Mouse (Mus musculus) C2C12 (cell line): ENCODE measurements around the gene Hdac5. TPM values are rescaled to one million over a fixed set of nuclear protein-coding genes. Genes with fewer than 3 reads are reported as not detected.

Experiments used
- H3K27me3 ChIP-seq: one replicate; pipeline ENCODE4 v1.6.1; 2011; ENCODE audit not compliant: control insufficient read depth, insufficient read depth, insufficient read length
- H3K36me3 ChIP-seq: one replicate; pipeline ENCODE4 v1.6.1; 2011; ENCODE audit not compliant: control insufficient read depth, insufficient read depth
- H3K4me3 ChIP-seq: one replicate; pipeline ENCODE4 v1.5.1; 2011; ENCODE audit warnings: mild to moderate bottlenecking, control low read depth; ENCODE audit not compliant: poor library complexity, insufficient read depth, severe bottlenecking
- H3K79me2 ChIP-seq: one replicate; pipeline ENCODE4 v1.6.1; 2011; ENCODE audit not compliant: control insufficient read depth, insufficient read depth
- H3K79me3 ChIP-seq: one replicate; pipeline ENCODE4 v1.6.1; 2011; ENCODE audit warnings: low read depth, control low read depth
- H3ac ChIP-seq: one replicate; pipeline ENCODE3; 2011; ENCODE audit warnings: low read depth; ENCODE audit not compliant: control insufficient read depth, insufficient read length
- CEBPB ChIP-seq: IDR thresholded peaks from one replicate; pipeline ENCODE4 v1.6.1; 2011; ENCODE audit warnings: low read depth, mild to moderate bottlenecking, control low read depth, moderate library complexity
- CTCF ChIP-seq: IDR thresholded peaks from one replicate; pipeline ENCODE4 v1.5.1; 2011; ENCODE audit not compliant: control insufficient read depth, insufficient read depth, insufficient read length
- FOSL1 ChIP-seq: IDR thresholded peaks from one replicate; pipeline ENCODE4 v1.8.0; 2011; ENCODE audit warnings: mild to moderate bottlenecking, low read length; ENCODE audit not compliant: poor library complexity, insufficient read depth, severe bottlenecking
- MAX ChIP-seq: IDR thresholded peaks from one replicate; pipeline ENCODE4 v1.6.1; 2011; ENCODE audit warnings: mild to moderate bottlenecking, control low read depth
- MYOD1 ChIP-seq: IDR thresholded peaks from one replicate; pipeline ENCODE4 v1.6.1; 2011; ENCODE audit warnings: low read depth; ENCODE audit not compliant: control insufficient read depth, insufficient read length
- MYOG ChIP-seq: IDR thresholded peaks from one replicate; pipeline ENCODE4 v1.6.1; 2011; ENCODE audit not compliant: control insufficient read depth, insufficient read length; ENCODE audit errors: extremely low read depth
- USF1 ChIP-seq: IDR thresholded peaks from one replicate; pipeline ENCODE4 v1.6.1; 2011; ENCODE audit warnings: low read depth, mild to moderate bottlenecking, control low read depth, moderate library complexity
- polyA plus RNA-seq: library from polyadenylated mRNA; unstranded; fragments of >200 nt; fragmentation: generic; extraction: Trizol; gene quantifications from one replicate; pipeline ENCODE4 v1.2.1, GENCODE M21; 2012; ENCODE audit warnings: missing spikeins

The Hdac5 gene
- polyA plus RNA-seq, 1 experiment, result 74.9 TPM

DNA sequence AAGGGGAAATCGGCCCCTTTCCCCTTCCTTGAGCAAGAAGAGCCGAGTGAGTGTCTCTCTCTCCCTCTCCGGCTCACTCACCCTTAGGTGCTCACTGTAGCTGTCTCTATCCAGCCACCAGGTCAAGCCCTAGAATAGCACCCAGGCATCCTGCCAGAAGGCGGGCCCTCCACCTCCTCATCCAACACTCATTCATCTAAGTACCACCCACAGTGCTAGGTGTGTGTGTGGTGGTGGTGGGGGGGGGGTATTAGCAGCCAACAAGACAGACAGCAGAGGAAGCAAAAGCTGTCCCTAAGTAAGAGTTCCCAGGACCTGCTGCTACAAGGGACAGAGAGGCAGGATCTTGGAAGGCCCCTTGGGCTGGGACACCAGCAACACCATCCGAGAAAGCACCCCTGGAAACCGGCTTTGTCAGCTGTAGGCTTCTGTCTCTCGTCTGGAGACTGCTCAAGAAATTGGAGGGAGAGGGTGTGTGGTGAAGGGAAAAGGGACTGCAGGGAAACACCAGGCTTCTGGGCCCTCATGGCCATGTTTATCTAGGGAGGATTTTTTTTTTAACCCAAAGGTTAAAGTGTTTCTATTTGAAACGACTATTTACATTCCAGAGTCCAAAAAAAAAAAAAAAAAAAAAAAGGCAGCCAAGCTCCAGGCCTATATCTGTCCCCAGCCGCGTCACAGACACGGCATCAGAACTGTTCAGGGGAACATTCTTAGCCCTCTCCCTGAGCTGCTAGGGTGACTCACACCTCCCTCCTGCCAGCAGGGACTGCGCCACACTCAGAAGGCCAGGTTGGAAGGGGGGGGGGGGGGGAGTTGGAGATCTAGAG lies 13.7 kb downstream of the Hdac5 start:
- H3K4me3 ChIP-seq, result peak overlapping the region; percentile 19
- H3K79me2 ChIP-seq, result peaks cover 70% of the 10 kb centered on the region
- no peaks in the 10 kb centered on the region for H3K27me3 ChIP-seq
- peaks cover 41% of the 10 kb centered on the region for H3K79me3 ChIP-seq
- H3K36me3 ChIP-seq, result no peaks in the 10 kb centered on the region
- TF ChIP-seq MYOG, result no peak
- TF ChIP-seq CEBPB, result no peak
- TF ChIP-seq MYOD1, result no peak
- TF ChIP-seq FOSL1, result peak; percentile 16
- TF ChIP-seq MAX, result peak; percentile 18
- no peak for TF ChIP-seq USF1
- no peak overlapping the region for H3ac ChIP-seq

GRCm38 (mm10) chr11:102215511-102215910 lies 14.5 kb downstream of the Hdac5 start:
- no peaks in the 10 kb centered on the region for H3K27me3 ChIP-seq
- H3K79me3 ChIP-seq, result peaks cover 41% of the 10 kb centered on the region
- no peaks in the 10 kb centered on the region for H3K36me3 ChIP-seq
- peaks cover 78% of the 10 kb centered on the region for H3K79me2 ChIP-seq
- TF ChIP-seq CEBPB (no peak), MYOD1 (no peak), MYOG (no peak), FOSL1 (no peak), MAX (no peak), CTCF (no peak), USF1 (no peak)
- no peak overlapping the region for H3K4me3 ChIP-seq
- H3ac ChIP-seq, result peak overlapping the region; percentile 22

GRCm38 (mm10) chr11:102214430-102215156 lies 15.4 kb downstream of the Hdac5 start:
- Histone ChIP-seq H3K27me3 (no peaks in the 10 kb centered on the region), H3ac (no peak overlapping the region), H3K79me3 (peaks cover 41% of the 10 kb centered on the region), H3K79me2 (peaks cover 85% of the 10 kb centered on the region), H3K4me3 (no peak overlapping the region), H3K36me3 (no peaks in the 10 kb centered on the region)
- no peak for TF ChIP-seq USF1
- no peak for TF ChIP-seq CEBPB
- no peak for TF ChIP-seq MYOG
- TF ChIP-seq MYOD1, result peak; percentile 73
- no peak for TF ChIP-seq CTCF
- TF ChIP-seq MAX, result no peak
- no peak for TF ChIP-seq FOSL1

DNA sequence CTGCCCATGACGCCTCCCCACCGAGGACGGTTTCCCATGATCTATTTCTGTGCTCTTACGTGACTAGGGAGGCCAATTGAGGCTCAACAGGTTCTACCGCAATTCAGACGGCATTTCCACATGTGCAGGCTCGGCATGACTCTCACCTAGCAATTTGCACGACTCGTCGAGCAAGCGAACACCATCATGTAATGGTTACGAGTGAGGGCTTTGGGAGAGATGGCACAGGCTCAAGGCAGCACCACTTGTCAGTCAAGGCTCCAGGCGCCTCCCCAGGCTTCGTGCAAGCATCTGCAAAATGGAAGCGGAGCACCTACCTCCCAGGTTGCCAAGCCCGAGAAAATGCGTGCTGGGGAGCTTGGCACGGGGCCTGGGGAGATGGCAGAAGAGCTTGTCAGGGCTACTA lies 18.0 kb downstream of the Hdac5 start:
- no peak for TF ChIP-seq CEBPB
- no peak for TF ChIP-seq MAX
- no peak for TF ChIP-seq FOSL1
- TF ChIP-seq MYOG, result no peak
- peaks cover 29% of the 10 kb centered on the region for H3K79me3 ChIP-seq
- no peaks in the 10 kb centered on the region for H3K27me3 ChIP-seq
- H3K4me3 ChIP-seq, result no peak overlapping the region
- H3K36me3 ChIP-seq, result no peaks in the 10 kb centered on the region
- peaks cover 72% of the 10 kb centered on the region for H3K79me2 ChIP-seq
- no peak overlapping the region for H3ac ChIP-seq

GRCm38 (mm10) chr11:102211011-102211410 lies 19.0 kb downstream of the Hdac5 start:
- Histone ChIP-seq H3K79me3 (peaks cover 26% of the 10 kb centered on the region), H3K36me3 (peaks cover 5% of the 10 kb centered on the region), H3ac (no peak overlapping the region), H3K4me3 (no peak overlapping the region), H3K27me3 (no peaks in the 10 kb centered on the region), H3K79me2 (peaks cover 72% of the 10 kb centered on the region)
- no peak for TF ChIP-seq CTCF
- TF ChIP-seq FOSL1, result no peak
- TF ChIP-seq USF1, result no peak
- TF ChIP-seq MYOD1, result no peak
- no peak for TF ChIP-seq MYOG
- TF ChIP-seq CEBPB, result no peak
- TF ChIP-seq MAX, result no peak
